Mouse (Mus musculus) bone marrow macrophage, adult 2 months (primary cell): ENCODE data around the gene Rex1bd. TPM values are rescaled to one million over a fixed set of nuclear protein-coding genes. Genes with fewer than 3 reads are reported as not detected.

Experiments used
- H3K27ac ChIP-seq: 2 replicates; pipeline ENCODE4 v1.5.1; 2012; ENCODE audit warnings: low read depth, low read length; ENCODE audit not compliant: insufficient read depth
- H3K4me1 ChIP-seq: 2 replicates; pipeline ENCODE4 v1.6.1; 2012; ENCODE audit warnings: low read length; ENCODE audit not compliant: control insufficient read depth, insufficient read depth
- H3K4me3 ChIP-seq: 2 replicates; pipeline ENCODE4 v1.5.1; 2012; ENCODE audit warnings: mild to moderate bottlenecking, low read length, moderate library complexity; ENCODE audit not compliant: insufficient read depth
- CTCF ChIP-seq: IDR thresholded peaks from 2 replicates; pipeline ENCODE4 v1.5.1; 2012; ENCODE audit warnings: low read depth, mild to moderate bottlenecking, low read length, moderate library complexity
- POLR2A ChIP-seq: IDR thresholded peaks from 2 replicates; pipeline ENCODE4 v1.6.1; 2012; ENCODE audit warnings: mild to moderate bottlenecking, low read depth, low read length, borderline replicate concordance
- polyA plus RNA-seq: library from polyadenylated mRNA; stranded (reverse); fragments of >200 nt; gene quantifications from 2 replicates; pipeline ENCODE4 v1.2.4, GENCODE M21; 2012; ENCODE audit not compliant: missing spikeins, insufficient read depth, insufficient read length

Rex1bd gene
- polyA plus RNA-seq, 1 experiment = 80.7 TPM

DNA sequence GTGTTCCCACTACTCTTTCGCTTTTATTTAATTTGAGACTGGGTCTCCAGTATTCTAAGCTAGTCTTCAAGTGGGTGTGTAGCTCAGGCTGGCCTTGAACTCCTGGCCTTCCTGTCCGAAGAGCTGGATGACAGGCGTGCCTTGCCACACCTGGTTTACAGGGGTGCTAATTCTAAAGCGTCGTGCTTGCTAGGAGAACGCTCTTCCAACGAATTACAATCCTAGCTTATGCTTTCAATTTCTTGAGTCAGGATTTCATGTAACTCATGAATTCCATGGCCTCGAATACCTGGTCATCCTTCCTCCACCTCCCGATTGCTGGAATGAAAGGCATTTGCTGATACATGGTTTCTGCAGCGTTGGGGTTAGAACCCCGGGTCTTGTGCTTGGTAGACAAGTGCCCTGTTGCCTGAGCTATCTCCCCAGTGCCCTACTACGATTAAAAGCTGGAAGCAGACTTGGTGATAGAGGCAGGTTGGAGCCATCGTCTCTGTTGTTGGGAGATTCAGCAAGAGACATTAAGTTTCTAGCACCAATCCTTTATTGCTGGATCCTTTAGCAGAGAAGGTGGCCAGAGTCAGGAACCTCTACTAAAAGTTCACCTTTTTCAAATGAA is 21.7 kb upstream of the Rex1bd start:
- H3K4me3 ChIP-seq = peak overlapping the region; percentile 73
- H3K27ac ChIP-seq = peak overlapping the region; percentile 52
- peaks cover 21% of the 10 kb centered on the region for H3K4me1 ChIP-seq
- TF ChIP-seq POLR2A (no peak), CTCF (no peak)

DNA sequence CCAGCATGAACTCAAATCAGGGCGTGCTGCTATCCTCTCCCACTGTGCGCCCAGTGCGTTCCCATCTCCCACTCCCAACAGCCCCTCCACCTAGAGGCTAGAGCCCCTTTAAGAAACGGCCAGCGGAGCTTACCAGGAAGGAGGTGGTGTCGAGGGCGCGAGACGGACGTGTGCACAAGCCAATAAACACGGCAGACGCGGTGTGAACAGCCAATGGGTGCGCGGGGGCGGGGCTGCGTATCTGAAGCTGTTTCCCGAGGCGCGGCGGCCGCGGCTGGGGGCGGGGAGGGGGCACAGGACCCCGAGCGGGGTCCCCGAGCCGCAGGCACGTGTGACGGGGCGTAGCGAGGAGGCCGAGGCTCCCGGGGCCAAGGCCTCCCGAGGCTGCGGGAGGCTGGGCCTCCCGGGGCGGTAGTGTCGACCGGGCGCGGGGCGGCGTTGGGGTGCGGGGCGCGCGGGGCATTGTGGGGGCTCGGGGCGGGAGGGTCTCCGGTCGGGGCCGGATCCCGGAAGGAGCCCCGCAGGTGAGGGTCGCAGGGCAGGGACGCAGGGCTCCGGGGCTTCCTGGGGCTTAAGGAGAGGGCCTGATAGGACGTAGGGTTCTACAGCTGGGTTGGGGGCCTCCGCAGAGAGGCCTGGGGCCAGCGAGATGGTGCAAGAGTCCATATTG is 21.1 kb upstream of the Rex1bd start, which contains the start of the genes Fkbp8 and Kxd1:
Gene Fkbp8, plus strand, starts transcription at position 213 of the 670 bp plus-strand sequence.
Gene Kxd1, minus strand, starts transcription at position 445 of the 670 bp plus-strand sequence.
- H3K4me1 ChIP-seq = peaks cover 23% of the 10 kb centered on the region

DNA sequence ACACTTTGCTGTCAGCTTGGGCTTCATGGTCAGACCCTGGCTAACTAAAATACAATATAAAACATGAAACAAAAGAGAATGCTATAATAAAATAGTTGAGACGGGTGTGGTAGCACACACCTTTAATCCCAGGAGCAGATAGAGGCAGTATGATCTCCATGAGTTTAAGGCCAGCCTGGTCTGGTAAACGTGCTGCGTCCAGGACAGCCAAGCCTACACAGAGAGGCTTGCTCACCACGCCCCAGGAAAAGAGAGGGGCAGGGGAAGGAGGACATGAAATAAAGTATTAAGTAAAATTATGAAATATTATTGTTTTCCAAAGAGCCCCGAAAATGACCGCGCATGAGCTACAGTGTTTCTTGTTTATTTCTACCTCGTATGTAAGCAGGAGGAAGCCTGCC is 20.6 kb upstream of the Rex1bd start:
- Histone ChIP-seq H3K4me3 (peak overlapping the region; percentile 73), H3K4me1 (peaks cover 23% of the 10 kb centered on the region), H3K27ac (peak overlapping the region; percentile 20)
- TF ChIP-seq POLR2A = no peak
- TF ChIP-seq CTCF = no peak

More for the DNA sequence above, 21.1 kb upstream of the Rex1bd start, which contains the start of the genes Fkbp8 and Kxd1:
- TF ChIP-seq POLR2A = no peak
- no peak for TF ChIP-seq CTCF
- Histone ChIP-seq H3K27ac (peak within 1 kb of the TSS; percentile 52), H3K4me3 (peak within 1 kb of the TSS; percentile 73)

DNA sequence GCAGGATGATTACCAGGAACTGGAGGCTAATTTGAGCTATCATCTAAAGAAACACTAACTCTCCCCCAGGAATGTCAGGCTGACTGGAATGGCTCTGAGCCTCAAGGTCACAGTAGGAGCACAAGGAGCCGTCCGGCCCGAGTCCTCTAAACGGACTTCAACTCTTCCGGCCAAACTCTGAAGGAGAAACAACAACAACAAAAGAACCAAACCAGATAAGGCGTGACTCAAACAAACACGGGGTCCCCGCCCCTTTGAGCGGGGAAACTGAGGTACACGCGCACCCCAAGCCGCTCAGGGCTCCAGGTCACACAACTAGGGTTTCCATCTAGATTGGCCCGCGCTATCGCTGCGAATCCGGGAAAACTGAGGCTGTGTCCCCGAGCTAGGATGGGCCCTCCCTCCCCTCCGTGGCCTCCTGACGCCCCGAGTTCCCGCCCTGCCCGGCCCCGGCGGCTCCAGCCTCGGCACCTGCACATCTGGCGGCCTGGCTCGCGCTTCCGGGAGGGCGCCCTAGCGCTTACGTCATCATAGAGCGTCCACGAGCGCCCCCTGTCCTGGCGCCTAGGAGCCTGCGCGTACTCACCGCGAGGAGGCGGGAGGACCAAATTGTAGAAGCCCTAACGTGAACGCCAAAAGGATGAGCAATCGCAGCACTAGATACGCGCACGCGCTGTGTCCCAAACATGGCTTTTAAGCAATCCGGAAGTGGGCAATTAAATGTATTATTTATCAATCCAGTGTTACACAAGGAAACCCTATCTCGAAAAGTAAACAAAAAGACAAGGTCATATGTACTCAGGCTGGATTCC is 16.2 kb upstream of the Rex1bd start:
- H3K27ac ChIP-seq = peak overlapping the region; percentile 83
- TF ChIP-seq POLR2A = 0 out of 2 replicates have a peak, but pooled peaks have one; percentile 2
- no peak for TF ChIP-seq CTCF
- peak overlapping the region; percentile 86 for H3K4me3 ChIP-seq
- peaks cover 20% of the 10 kb centered on the region for H3K4me1 ChIP-seq

DNA sequence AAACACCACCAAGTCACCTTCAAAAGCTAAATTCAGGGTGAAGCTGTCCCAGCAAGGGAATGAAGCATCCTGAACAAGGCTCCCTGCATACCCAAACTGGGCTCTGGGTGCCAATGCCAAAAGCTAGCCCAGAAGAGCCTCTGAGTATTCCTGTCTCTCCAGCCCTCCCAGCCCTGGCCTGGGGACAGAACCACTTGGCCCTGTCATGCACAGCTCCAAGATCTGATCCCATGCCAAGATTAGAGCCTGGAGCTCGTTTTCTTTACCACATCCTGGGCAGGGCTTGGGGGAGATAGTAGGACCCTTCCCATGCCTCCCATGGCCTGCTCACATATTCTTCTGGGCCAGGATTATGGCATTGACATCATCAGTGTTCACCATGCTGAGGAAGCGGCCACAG is 13.1 kb upstream of the Rex1bd start:
- Histone ChIP-seq H3K4me3 (no peak overlapping the region), H3K4me1 (peaks cover 15% of the 10 kb centered on the region), H3K27ac (no peak overlapping the region)
- TF ChIP-seq CTCF = no peak
- no peak for TF ChIP-seq POLR2A

DNA sequence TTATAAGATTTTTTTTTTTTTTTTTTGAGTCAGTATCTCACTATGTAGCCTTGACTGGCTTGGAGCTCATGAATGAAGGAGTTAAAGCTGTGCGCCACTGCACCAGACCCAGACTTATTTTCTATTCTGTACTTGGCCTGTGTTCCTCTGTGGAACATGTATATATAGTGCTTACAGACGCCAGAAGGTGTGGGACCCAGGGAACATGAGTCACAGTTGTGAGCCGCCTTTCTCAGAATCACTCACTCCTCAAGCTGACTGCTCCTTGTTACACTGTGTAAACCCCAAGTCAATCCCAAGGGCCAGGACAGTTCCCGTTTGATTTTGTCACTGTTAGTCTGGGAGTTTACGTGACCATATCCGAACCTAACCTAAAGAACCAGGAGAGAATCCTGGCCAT is 12.5 kb upstream of the Rex1bd start:
- no peak overlapping the region for H3K27ac ChIP-seq
- H3K4me1 ChIP-seq = peaks cover 15% of the 10 kb centered on the region
- H3K4me3 ChIP-seq = no peak overlapping the region
- TF ChIP-seq POLR2A (no peak), CTCF (no peak)

DNA sequence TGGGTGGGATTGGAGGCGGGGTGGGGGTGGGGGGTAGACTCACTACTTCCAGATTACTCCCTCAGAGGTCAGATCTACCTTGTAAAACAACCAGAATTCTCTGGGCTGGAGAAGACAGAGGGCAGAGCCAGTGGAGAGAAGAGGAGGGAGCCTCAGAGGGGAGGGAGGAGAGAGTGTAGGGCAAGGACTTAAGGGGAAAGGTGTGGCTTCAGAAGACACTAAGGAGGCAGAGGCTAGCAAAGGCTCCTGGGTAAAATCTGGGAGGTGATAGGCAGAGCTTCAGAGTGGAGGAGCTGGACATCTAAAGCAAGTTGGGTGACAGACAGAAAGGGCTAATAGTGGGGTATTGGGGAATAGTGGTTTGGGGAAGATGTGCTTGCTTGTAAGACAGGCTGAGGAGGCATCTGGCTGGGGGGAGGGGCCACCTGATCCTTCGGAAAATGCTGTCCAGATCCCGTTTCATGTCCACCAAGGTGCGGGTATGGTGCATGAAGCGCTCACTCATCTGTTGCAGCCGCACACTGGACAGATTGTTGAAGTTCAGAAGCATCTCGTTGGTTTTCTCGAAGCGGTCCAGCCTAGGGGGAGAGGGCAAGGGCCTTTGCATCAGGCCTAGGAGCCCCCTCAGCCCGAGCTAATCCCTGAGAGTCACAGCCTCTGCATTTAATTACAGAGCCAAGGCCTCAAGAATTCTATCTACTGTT is 11.5 kb upstream of the Rex1bd start:
- Histone ChIP-seq H3K27ac (no peak overlapping the region), H3K4me3 (no peak overlapping the region), H3K4me1 (peaks cover 16% of the 10 kb centered on the region)
- TF ChIP-seq POLR2A (no peak), CTCF (no peak)

DNA sequence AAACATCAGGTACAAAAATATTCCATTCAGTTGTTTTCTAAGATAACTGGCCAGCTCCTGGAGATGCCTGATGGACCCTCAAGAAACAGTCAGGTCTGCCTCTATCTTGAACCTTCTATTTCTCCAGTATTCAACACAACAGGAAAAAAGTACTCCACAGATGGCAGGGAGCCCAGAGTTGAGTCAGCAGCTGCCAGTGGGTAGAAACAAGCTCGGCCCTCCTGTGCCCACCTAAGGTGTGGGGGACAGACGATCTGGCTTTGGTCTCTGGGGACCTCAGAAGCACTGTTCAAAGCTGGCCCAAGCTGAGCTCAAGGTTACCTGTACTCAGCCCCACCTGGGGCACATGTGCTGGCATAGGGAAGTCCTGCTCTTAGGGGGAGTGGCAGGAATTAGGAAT is 6.9 kb upstream of the Rex1bd start:
- TF ChIP-seq POLR2A = no peak
- TF ChIP-seq CTCF = no peak
- H3K4me1 ChIP-seq = peaks cover 23% of the 10 kb centered on the region
- H3K27ac ChIP-seq = no peak overlapping the region
- H3K4me3 ChIP-seq = no peak overlapping the region

DNA sequence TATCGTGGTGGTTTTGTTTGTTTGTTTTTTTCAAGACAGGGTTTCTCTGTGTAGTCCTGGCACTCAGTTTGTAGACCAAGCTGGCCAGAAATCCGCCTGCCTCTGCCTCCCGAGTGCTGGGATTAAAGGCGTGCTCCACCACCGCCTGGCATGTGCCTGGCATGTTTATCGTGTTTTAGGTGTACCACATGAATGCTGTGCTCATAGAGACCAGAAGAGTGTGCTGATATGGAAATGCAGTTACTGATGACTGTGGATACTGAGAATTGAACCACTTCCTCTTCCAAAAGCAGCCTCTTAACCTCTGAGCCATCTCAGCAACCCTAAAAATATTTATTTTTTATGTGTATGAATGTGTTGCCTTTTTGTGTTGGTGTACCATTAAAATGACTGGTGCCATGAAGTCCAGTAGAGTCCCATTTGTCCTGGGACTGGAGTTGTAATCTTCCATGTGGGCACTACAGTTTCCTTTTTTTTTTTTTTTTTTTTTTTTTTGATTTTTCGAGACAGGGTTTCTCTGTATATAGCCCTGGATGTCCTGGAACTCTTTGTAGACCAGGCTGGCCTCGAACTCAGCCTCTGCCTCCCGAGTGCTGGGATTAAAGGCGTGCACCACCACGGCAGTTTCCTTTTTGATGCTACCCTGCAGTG is 5.8 kb upstream of the Rex1bd start:
- H3K4me3 ChIP-seq = peak overlapping the region; percentile 97; the same call in 1 of the 2 replicates
- H3K27ac ChIP-seq = peak overlapping the region; percentile 94
- TF ChIP-seq POLR2A (no peak), CTCF (no peak)
- H3K4me1 ChIP-seq = peaks cover 23% of the 10 kb centered on the region
